Mouse (Mus musculus): Measurements from ENCODE around the gene Saa2.

Gene Saa2

GRCm38 (mm10) chr7:46762601-46763000 is 11.0 kb downstream of the Saa2 start:
- no peak for DNase-seq (ENCODE audit: low spot score)

- DNase-seq (ENCODE audit: low spot score) = no peak
These were observed 13.1 kb downstream of the Saa2 start for GRCm38 (mm10) chr7:46764672-46765071.

DNA sequence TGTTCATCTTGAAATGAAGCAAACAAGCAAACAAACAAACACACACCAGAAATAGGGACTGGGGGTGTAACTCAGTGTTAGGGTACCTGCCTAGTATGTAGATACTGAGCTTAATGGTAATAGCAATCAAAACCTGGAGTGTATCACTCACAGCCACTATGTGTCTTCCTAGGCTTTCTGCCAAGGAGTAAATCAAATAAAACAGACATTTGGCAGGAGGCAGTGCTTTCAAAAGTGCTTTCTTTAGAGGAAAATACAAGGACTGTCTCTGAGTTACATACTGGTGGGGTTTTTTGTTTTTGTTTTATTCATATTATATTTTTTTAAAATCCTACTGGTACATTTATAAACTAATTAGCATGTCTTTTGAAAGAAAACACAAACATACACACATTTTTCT is 15.8 kb downstream of the Saa2 start:
- DNase-seq (ENCODE audit: low spot score) = no peak

DNA sequence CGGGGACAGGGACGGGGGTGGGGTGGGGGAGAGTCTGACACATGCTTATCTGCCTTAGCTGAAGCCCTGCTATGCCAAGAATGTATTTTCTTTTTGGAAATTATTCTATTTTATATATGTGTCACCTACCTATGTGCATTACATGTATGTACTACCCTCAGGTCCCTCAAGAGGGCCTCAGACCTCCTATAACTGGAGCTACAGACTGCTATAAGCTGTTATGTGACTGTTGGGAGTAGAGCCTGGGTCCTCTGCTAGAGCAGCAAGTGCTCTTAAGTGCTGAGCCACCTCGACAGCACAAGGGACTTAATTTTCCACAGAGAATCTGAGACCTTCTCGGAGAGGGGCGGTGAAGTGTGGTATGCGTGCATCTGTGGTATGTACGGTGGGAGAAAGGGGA is 16.9 kb downstream of the Saa2 start:
- no peak for DNase-seq (ENCODE audit: low spot score)

DNA sequence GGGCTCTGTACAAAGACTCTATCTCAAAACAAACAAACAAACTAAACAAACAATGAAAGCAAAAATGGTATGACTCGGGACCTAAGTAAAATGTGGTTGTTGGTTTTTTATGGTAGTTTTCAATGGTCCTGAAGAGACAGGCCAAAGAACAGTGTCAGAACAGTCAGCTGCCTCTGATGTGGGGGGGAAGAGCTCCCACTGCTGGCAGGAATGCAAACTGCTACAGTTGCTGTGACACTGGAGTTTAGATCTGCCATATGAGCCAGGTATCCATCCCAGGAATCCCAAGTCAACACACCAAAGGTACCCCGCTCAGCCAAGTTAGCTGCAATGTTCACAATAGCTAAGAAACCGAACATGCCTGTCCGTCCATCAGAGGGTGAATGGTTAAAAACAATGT is 19.1 kb downstream of the Saa2 start:
- DNase-seq (ENCODE audit: low spot score) = peak; percentile 87

GRCm38 (mm10) chr7:46789177-46789849 is 37.7 kb downstream of the Saa2 start:
- DNase-seq (ENCODE audit: low spot score) = no peak

DNA sequence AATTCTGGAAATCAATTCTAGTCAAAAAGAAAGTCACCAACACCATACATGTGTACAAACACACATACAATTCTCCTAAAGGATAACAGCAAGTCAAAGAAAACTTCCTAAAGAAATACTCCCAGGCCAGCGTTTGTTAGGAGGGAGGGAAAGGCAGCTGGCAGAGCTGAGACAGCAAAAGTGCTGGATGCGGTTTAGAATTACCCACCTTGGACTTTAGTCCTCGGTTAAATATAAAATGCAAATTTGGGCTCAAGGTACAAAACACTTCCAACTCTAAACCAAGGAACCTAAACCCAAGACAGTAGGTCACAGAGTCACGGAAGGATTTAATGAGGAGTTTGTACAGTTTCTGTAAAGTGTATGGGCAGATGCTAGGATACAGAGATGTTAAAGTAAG is 42.3 kb downstream of the Saa2 start:
- DNase-seq (ENCODE audit: low spot score) = no peak

DNA sequence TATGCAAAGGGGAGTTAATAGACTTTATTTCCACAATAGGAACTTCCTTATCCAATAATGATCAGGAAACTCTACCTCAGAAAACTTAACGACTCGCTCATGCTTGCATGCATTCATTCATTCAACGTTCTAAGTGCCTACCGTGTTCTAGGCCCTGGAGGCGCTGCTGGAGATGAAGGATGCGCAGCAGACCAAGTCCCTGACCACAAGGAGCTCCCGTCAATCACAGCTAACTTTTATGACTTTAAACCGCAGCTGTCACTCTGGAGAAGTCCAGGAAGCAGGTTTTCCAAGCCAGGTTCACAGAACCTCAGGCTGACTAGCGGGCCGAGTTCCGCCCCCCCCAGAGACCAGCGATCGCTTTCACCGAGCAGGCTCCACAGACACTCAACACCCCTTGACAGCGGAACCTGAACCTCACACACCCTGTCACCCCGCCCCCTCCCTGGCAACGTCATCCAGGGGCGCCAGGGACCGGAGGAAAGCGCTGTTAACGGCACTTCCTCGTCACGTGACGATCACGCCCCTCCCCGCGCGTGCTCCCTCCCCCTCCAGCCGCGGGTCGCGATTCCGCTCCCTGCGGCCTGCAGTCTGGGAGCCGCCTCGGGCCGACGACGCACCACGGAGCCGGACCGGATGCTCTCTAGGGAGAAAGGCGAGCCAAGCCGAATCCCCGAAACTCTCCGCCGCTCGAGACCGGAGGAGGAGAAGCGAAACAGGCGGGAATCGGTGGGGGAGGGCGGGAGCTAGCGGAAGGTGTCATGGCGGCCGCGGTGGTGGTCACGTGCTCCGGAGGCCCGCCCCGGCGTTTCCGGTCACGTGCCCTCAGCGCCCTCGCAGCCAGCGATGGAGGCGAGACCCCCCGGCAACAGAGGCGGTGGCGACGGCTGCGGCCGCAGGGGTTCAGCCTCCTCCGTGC is 44.0 kb downstream of the Saa2 start, which contains the start of the genes Hps5 and Gtf2h1:
Gene Hps5 (minus strand): TSS at position 778 of the 919 bp plus-strand sequence.
Gene Gtf2h1 (plus strand): TSS at position 817 of the 919 bp plus-strand sequence.
- peak; percentile 95 for DNase-seq (ENCODE audit: low spot score)

- DNase-seq (ENCODE audit: low spot score) = no peak
These were observed 44.7 kb downstream of the Saa2 start for GRCm38 (mm10) chr7:46796206-46796679.

DNA sequence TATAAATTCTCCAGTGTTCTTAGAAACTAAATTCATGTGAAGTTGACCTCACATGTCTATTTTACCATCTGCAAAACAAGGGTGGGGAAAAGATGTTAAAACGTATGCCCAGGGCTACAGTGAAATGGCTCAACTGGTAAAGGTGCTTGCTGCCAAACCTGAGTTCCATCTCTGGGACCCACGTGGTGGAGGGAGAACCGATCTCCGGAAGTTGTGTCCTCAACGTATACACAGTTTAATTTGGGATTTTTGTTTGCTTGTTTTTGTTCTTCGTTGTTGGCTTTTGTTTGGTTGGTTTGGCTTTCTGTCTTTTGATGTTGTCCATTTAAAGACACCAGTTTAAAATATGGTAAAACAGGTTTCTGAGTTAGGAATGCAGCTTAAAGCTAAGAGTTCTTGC is 45.2 kb downstream of the Saa2 start:
- DNase-seq (ENCODE audit: low spot score) = no peak
